Mouse (Mus musculus): ENCODE measurements at regions not wholly inside any gene's neighbourhood (a gene's known extent, or its start where the extent isn't known, plus 50 kb on each side); places are given as distances from the start of the nearest gene placed in this dataset.

GRCm38 (mm10) chr3:143398966-143399365, 517.2 kb upstream of the Pkn2 start:
- TF ChIP-seq RAD21 (IDR thresholded peaks at IDR 0.05; ENCODE audit: low read depth, low read length) = no peak
- no peak for TF ChIP-seq USF1 (IDR thresholded peaks at IDR 0.05; ENCODE audit: low read depth, low read length)
- no peak for TF ChIP-seq POLR2A (IDR thresholded peaks at IDR 0.05; ENCODE audit: control insufficient read depth in 1 of 2, insufficient read depth in 1 of 2, low read depth in 1 of 2, low read length in 2 of 2, poor library complexity in 1 of 2)
- no peak for TF ChIP-seq TCF12 (IDR thresholded peaks at IDR 0.05; ENCODE audit: low read depth, low read length)
- TF ChIP-seq GABPA (IDR thresholded peaks at IDR 0.05; ENCODE audit: low read depth, low read length) = no peak
- no peak for TF ChIP-seq ZC3H11A (IDR thresholded peaks at IDR 0.05; ENCODE audit: low read depth, low read length)
- no peak for TF ChIP-seq MAX (IDR thresholded peaks at IDR 0.05; ENCODE audit: low read length)
- no peak for TF ChIP-seq ZNF384 (IDR thresholded peaks at IDR 0.05; ENCODE audit: low read depth, low read length)
- no peak for TF ChIP-seq EP300 (IDR thresholded peaks at IDR 0.05; ENCODE audit: low read depth in 1 of 2, low read length in 2 of 2)
- no peak for TF ChIP-seq CTCF (IDR thresholded peaks at IDR 0.05 in 2 of 3, conservative IDR thresholded peaks at IDR 0.05 in 1 of 3; ENCODE audit: control insufficient read depth in 1 of 3, insufficient read depth in 1 of 3, low read depth in 2 of 3, low read length in 3 of 3, poor library complexity in 1 of 3, severe bottlenecking in 1 of 3)
